Mouse (Mus musculus) megakaryocyte, embryonic 14.5 days (primary cell): ENCODE data around the gene Dnajb11.

Source experiments
- FLI1 ChIP-seq: IDR thresholded peaks from 2 replicates; pipeline ENCODE4 v1.6.1; 2012; ENCODE audit warnings: low read length, inconsistent platforms, mixed read lengths
- GATA1 ChIP-seq: IDR thresholded peaks from 3 replicates; pipeline ENCODE4 v1.6.1; 2012; ENCODE audit warnings: mixed read lengths, low read length, inconsistent platforms, borderline replicate concordance

GRCm38 (mm10) chr16:22842871-22843270 lies 14.8 kb upstream of the Dnajb11 start:
- TF ChIP-seq GATA1 (no peak), FLI1 (no peak)
